Mouse (Mus musculus) midbrain, embryonic 11.5 days (tissue): ENCODE results near the gene Mob4. TPM values are rescaled to one million over a fixed set of nuclear protein-coding genes. Genes with fewer than 3 reads are reported as not detected.

Experiments used
- ATAC-seq: fragments of 200-750 bp; cut with Nextera tagmentation; 2 replicates; pipeline ENCODE4 v1.8.0; 2017; ENCODE audit warnings: moderate TSS enrichment, moderate library complexity; ENCODE audit not compliant: low FRiP score
- DNase-seq: peaks from one replicate; pipeline ENCODE4 v3.0.0; 2015; ENCODE audit warnings: low spot score; ENCODE audit errors: missing footprints
- H3K27ac ChIP-seq: fragments of 300-500 bp; sonication (generic); 2 replicates; pipeline ENCODE4 v1.5.1; 2014; ENCODE audit warnings: low read depth, low read length
- H3K27me3 ChIP-seq: fragments of 300-500 bp; sonication (generic); 2 replicates; pipeline ENCODE4 v1.6.1; 2014; ENCODE audit warnings: mild to moderate bottlenecking, low read length, moderate library complexity, mixed read lengths; ENCODE audit not compliant: control insufficient read depth, insufficient read depth
- H3K36me3 ChIP-seq: fragments of 300-500 bp; sonication (generic); 2 replicates; pipeline ENCODE4 v1.6.1; 2014; ENCODE audit warnings: mild to moderate bottlenecking, low read length, moderate library complexity, mixed read lengths; ENCODE audit not compliant: control insufficient read depth, insufficient read depth
- H3K4me1 ChIP-seq: fragments of 300-500 bp; sonication (generic); 2 replicates; pipeline ENCODE4 v1.6.1; 2014; ENCODE audit warnings: low read length; ENCODE audit not compliant: control insufficient read depth, insufficient read depth
- H3K4me2 ChIP-seq: fragments of 300-500 bp; sonication (generic); 2 replicates; pipeline ENCODE4 v1.6.1; 2014; ENCODE audit warnings: mild to moderate bottlenecking, moderate library complexity
- H3K4me3 ChIP-seq: fragments of 300-500 bp; sonication (generic); 2 replicates; pipeline ENCODE4 v1.5.1; 2014; ENCODE audit warnings: low read depth, low read length
- H3K9ac ChIP-seq: fragments of 300-500 bp; sonication (generic); 2 replicates; pipeline ENCODE4 v1.6.1; 2014; ENCODE audit warnings: low read length
- H3K9me3 ChIP-seq: fragments of 300-500 bp; sonication (generic); 2 replicates; pipeline ENCODE4 v1.6.1; 2016; ENCODE audit warnings: low read length; ENCODE audit not compliant: control insufficient read depth
- WGBS: fragments of 180-500 bp; shearing (Covaris S2); extraction: QIAGEN DNeasy Blood & Tissue Kit; methylation state at CpG from one replicate; pipeline ENCODE4 v1.1.7; 2014; 5-methylcytosine and 5-hydroxymethylcytosine counted together
- polyA plus RNA-seq: library from polyadenylated mRNA; unstranded; fragments of >200 nt; fragmentation: Nextera tagmentation; extraction: Ambion mirVana; gene quantifications from 2 replicates; pipeline ENCODE4 v1.2.1, GENCODE M21; 2014

Gene Mob4
- 148 and 177 TPM in 2 replicates for polyA plus RNA-seq

- Histone ChIP-seq H3K9ac (peak within 1 kb of the TSS; percentile 97), H3K4me3 (peak within 1 kb of the TSS; percentile 98), H3K27me3 (no peaks in the 10 kb centered on the region), H3K36me3 (no peaks in the 10 kb centered on the region), H3K9me3 (no peaks in the 10 kb centered on the region), H3K27ac (peak within 1 kb of the TSS; percentile 96), H3K4me1 (peaks cover 14% of the 10 kb centered on the region), H3K4me2 (peak within 1 kb of the TSS; percentile 77)
- ATAC-seq (peak; percentile 98), DNase-seq (peak; percentile 100)
- 1% methylated on average over 42 of the region's 42 CpGs for WGBS
These were observed at the start of gene Mob4 for GRCm38 (mm10) chr1:55130943-55131401. TSS of gene Mob4 (plus strand) at chr1:55131231.

- Histone ChIP-seq H3K27me3 (no peaks in the 10 kb centered on the region), H3K4me3 (no peak overlapping the region), H3K4me1 (peaks cover 13% of the 10 kb centered on the region; the same call in 1 of the 2 replicates), H3K27ac (no peak overlapping the region), H3K9ac (no peak overlapping the region), H3K36me3 (peaks cover 26% of the 10 kb centered on the region), H3K4me2 (no peak overlapping the region), H3K9me3 (no peaks in the 10 kb centered on the region; the same call in 1 of the 2 replicates)
- 88% methylated on average over 1 of the region's 1 CpGs for WGBS
- ATAC-seq: no peak
- peak; percentile 81 for DNase-seq
These were observed 48.9 kb upstream of the Mob4 start for GRCm38 (mm10) chr1:55082106-55082505.

- Histone ChIP-seq H3K9ac (no peak overlapping the region), H3K36me3 (peaks cover 18% of the 10 kb centered on the region), H3K4me1 (peaks cover 26% of the 10 kb centered on the region), H3K27ac (no peak overlapping the region), H3K4me2 (peak overlapping the region; percentile 93), H3K4me3 (peak overlapping the region; percentile 81), H3K9me3 (no peaks in the 10 kb centered on the region; the same call in 1 of the 2 replicates), H3K27me3 (no peaks in the 10 kb centered on the region)
- no peak for ATAC-seq
- peak; percentile 82 for DNase-seq
- 58% methylated on average over 7 of the region's 7 CpGs for WGBS
These were observed 45.2 kb upstream of the Mob4 start for GRCm38 (mm10) chr1:55085781-55086366.

GRCm38 (mm10) chr1:55086868-55087400 lies 44.1 kb upstream of the Mob4 start:
- H3K27ac ChIP-seq: peak overlapping the region; percentile 93
- peaks cover 26% of the 10 kb centered on the region for H3K4me1 ChIP-seq
- ATAC-seq (no peak), DNase-seq (peak; percentile 84)
- 2% methylated on average over 13 of the region's 13 CpGs for WGBS
- peak overlapping the region; percentile 93 for H3K9ac ChIP-seq
- H3K27me3 ChIP-seq: no peaks in the 10 kb centered on the region
- H3K36me3 ChIP-seq: peaks cover 23% of the 10 kb centered on the region
- H3K9me3 ChIP-seq: no peaks in the 10 kb centered on the region; the same call in 1 of the 2 replicates
- H3K4me2 ChIP-seq: peak overlapping the region; percentile 93
- peak overlapping the region; percentile 81 for H3K4me3 ChIP-seq

- Histone ChIP-seq H3K9me3 (no peaks in the 10 kb centered on the region; the same call in 1 of the 2 replicates), H3K4me3 (peak overlapping the region; percentile 81), H3K4me1 (peaks cover 26% of the 10 kb centered on the region), H3K9ac (peak overlapping the region; percentile 93), H3K27ac (peak overlapping the region; percentile 93), H3K36me3 (peaks cover 20% of the 10 kb centered on the region), H3K4me2 (peak overlapping the region; percentile 93), H3K27me3 (no peaks in the 10 kb centered on the region)
- DNase-seq (no peak), ATAC-seq (peak; percentile 61)
- WGBS: under 1% methylated on average over 48 of the region's 57 CpGs
These were observed 43.6 kb upstream of the Mob4 start for GRCm38 (mm10) chr1:55087401-55087904.

GRCm38 (mm10) chr1:55087932-55088610 lies 43.0 kb upstream of the Mob4 start, which contains the start of the genes Hspe1 and Hspd1:
TSS of gene Hspe1 (plus strand) at chr1:55088132.
TSS of gene Hspd1 (minus strand) at chr1:55088243.
- under 1% methylated on average over 74 of the region's 76 CpGs for WGBS
- Histone ChIP-seq H3K27ac (peak within 1 kb of the TSS; percentile 93), H3K9ac (peak within 1 kb of the TSS; percentile 93), H3K4me1 (peaks cover 26% of the 10 kb centered on the region), H3K27me3 (no peaks in the 10 kb centered on the region), H3K4me2 (peak within 1 kb of the TSS; percentile 93), H3K36me3 (peaks cover 14% of the 10 kb centered on the region), H3K4me3 (peak within 1 kb of the TSS; percentile 81), H3K9me3 (no peaks in the 10 kb centered on the region)
- peak; percentile 95 for ATAC-seq
- DNase-seq: peak; percentile 100

- Histone ChIP-seq H3K4me3 (peak overlapping the region; percentile 81), H3K9me3 (no peaks in the 10 kb centered on the region), H3K36me3 (peaks cover 9% of the 10 kb centered on the region), H3K4me2 (peak overlapping the region; percentile 93), H3K27ac (peak overlapping the region; percentile 93), H3K9ac (peak overlapping the region; percentile 93), H3K4me1 (peaks cover 26% of the 10 kb centered on the region), H3K27me3 (no peaks in the 10 kb centered on the region)
- 9% methylated on average over 16 of the region's 16 CpGs for WGBS
- DNase-seq (peak; percentile 81), ATAC-seq (no peak; the same call in 1 of the 2 replicates)
These were observed 42.2 kb upstream of the Mob4 start for GRCm38 (mm10) chr1:55088611-55089497.

GRCm38 (mm10) chr1:55089498-55090064 lies 41.5 kb upstream of the Mob4 start:
- DNase-seq (peak; percentile 41), ATAC-seq (no peak)
- peak overlapping the region; percentile 93 for H3K4me2 ChIP-seq
- no peaks in the 10 kb centered on the region for H3K27me3 ChIP-seq
- H3K4me1 ChIP-seq: peaks cover 26% of the 10 kb centered on the region
- peaks cover 8% of the 10 kb centered on the region for H3K36me3 ChIP-seq
- H3K27ac ChIP-seq: no peak overlapping the region
- WGBS: 89% methylated on average over 5 of the region's 5 CpGs
- no peaks in the 10 kb centered on the region for H3K9me3 ChIP-seq
- H3K4me3 ChIP-seq: peak overlapping the region; percentile 81; the same call in 1 of the 2 replicates
- peak overlapping the region; percentile 93 for H3K9ac ChIP-seq
